In genomic region chr19:12464674-12465073, GRCm38 (mm10) we compare ENCODE assay signal across 23 mouse cellular contexts. TPM values are rescaled to one million over a fixed set of nuclear protein-coding genes. Genes with fewer than 3 reads are reported as not detected.
DNase-seq lines count a peak whose midpoint lies in the region; ATAC-seq and TF ChIP-seq lines count a peak whose summit lies in the region.
"Had no signal": no experiment of that assay in that cellular context is flagged by ENCODE, and none has a peak within 500 bp of the region (broad histone marks: within the 10 kb centered on the region; RNA-seq: fewer than 3 reads in every experiment).

No protein-coding gene starts in this region.

- no peak overlapping the region for H3K27ac ChIP-seq in liver, adult 2 months (replicated peaks; ENCODE audit: insufficient read depth, low read depth, low read length)
- H3K27ac ChIP-seq in CH12.LX (ENCODE audit: insufficient read depth, low read depth) = peak overlapping the region; percentile 84
- peak overlapping the region; percentile 95 for H3K27ac ChIP-seq in lung, embryonic 16.5 days (ENCODE audit: low read length)
- H3K27ac ChIP-seq: hindbrain, embryonic 14.5 days; left cerebral cortex, adult 2 months; limb, embryonic 12.5 days had no signal

- no peaks in the 10 kb centered on the region for H3K27me3 ChIP-seq in liver, adult 2 months (ENCODE audit: control insufficient read depth, insufficient read depth, low read length)
- H3K27me3 ChIP-seq in CH12.LX (replicated peaks) = no peaks in the 10 kb centered on the region
- H3K27me3 ChIP-seq in lung, embryonic 16.5 days (ENCODE audit: control insufficient read depth, insufficient read depth, low read depth, low read length) = no peaks in the 10 kb centered on the region
- H3K27me3 ChIP-seq: limb, embryonic 12.5 days had no signal

- no peak overlapping the region for H3K4me3 ChIP-seq in liver, adult 2 months (ENCODE audit: insufficient read depth, low read depth, low read length)
- H3K4me3 ChIP-seq in CH12.LX (replicated peaks in 1 of 3; ENCODE audit: low read depth in 2 of 3, low read length in 2 of 3, poor library complexity in 1 of 3) = peak overlapping the region; percentile 74 to 99 (median 92)
- H3K4me3 ChIP-seq in lung, embryonic 16.5 days (ENCODE audit: low read length) = no peak overlapping the region
- H3K4me3 ChIP-seq: left cerebral cortex, adult 2 months; limb, embryonic 12.5 days had no signal

- TF ChIP-seq CTCF in liver, adult 2 months (IDR thresholded peaks at IDR 0.05; ENCODE audit: low read depth, low read length) = no peak
- TF ChIP-seq CTCF in CH12.LX (conservative IDR thresholded peaks at IDR 0.05 in 1 of 2, IDR thresholded peaks at IDR 0.05 in 1 of 2; ENCODE audit: low read depth in 2 of 2, low read length in 2 of 2) = no peak

- no peak for TF ChIP-seq POLR2A in liver, adult 2 months (IDR thresholded peaks at IDR 0.05; ENCODE audit: extremely low read depth, insufficient read depth, low read length)
- TF ChIP-seq POLR2A in CH12.LX (IDR thresholded peaks at IDR 0.05; ENCODE audit: low read depth, low read length) = no peak

- H3K36me3 ChIP-seq in liver, adult 2 months (ENCODE audit: control insufficient read depth, insufficient read depth, low read length) = no peaks in the 10 kb centered on the region
- H3K36me3 ChIP-seq in CH12.LX (replicated peaks in 1 of 2; ENCODE audit: control insufficient read depth in 1 of 2, insufficient read depth in 1 of 2, low read length in 1 of 2) = peaks cover 14 to 66% of the 10 kb centered on the region in 2 experiments
- H3K36me3 ChIP-seq in lung, embryonic 16.5 days (ENCODE audit: control insufficient read depth, insufficient read depth, low read length) = peaks cover 14% of the 10 kb centered on the region
- H3K36me3 ChIP-seq: limb, embryonic 12.5 days had no signal

- H3K4me1 ChIP-seq in liver, adult 2 months (ENCODE audit: control insufficient read depth, insufficient read depth, low read length) = peaks cover 7% of the 10 kb centered on the region; the same call in 1 of the 2 replicates
- H3K4me1 ChIP-seq in CH12.LX (ENCODE audit: control insufficient read depth in 1 of 2, insufficient read depth in 2 of 2) = peaks cover 9 to 35% of the 10 kb centered on the region in 2 experiments
- H3K4me1 ChIP-seq in lung, embryonic 16.5 days (replicated peaks; ENCODE audit: control insufficient read depth, insufficient read depth, low read length) = peaks cover 7% of the 10 kb centered on the region; the same call in 1 of the 2 replicates
- H3K4me1 ChIP-seq: limb, embryonic 12.5 days had no signal

- no peak for TF ChIP-seq EP300 in CH12.LX (IDR thresholded peaks at IDR 0.05; ENCODE audit: low read length)

- peak; percentile 47 for ATAC-seq in lung, embryonic 16.5 days (ENCODE audit: low read depth)
- ATAC-seq in erythroblast, adult 5-6 weeks (replicated peaks; ENCODE audit: low FRiP score, poor library complexity, severe bottlenecking) = no peak
- ATAC-seq: activated CD4-positive, CD25-positive, alpha-beta regulatory T cell, adult 4 months; intestine, postnatal 0 days had no signal

- dilution Hi-C loops in CH12.LX (cut with MboI; ENCODE audit: extremely low pct_ligation_motif_present, extremely low pct_unique_long_range_greater_than_20kb, low sequenced_read_pairs) = no loop called here

- H3K9me3 ChIP-seq in CH12.LX (replicated peaks; ENCODE audit: low read length) = no peaks in the 10 kb centered on the region
- no peaks in the 10 kb centered on the region for H3K9me3 ChIP-seq in lung, embryonic 16.5 days (ENCODE audit: control insufficient read depth, low read length)
- H3K9me3 ChIP-seq: limb, embryonic 12.5 days had no signal

- peak overlapping the region; percentile 87; the same call in 1 of the 2 replicates for H3K4me2 ChIP-seq in CH12.LX (ENCODE audit: insufficient read depth, low read depth, poor library complexity, severe bottlenecking)
- no peak overlapping the region for H3K4me2 ChIP-seq in lung, embryonic 16.5 days (ENCODE audit: low read depth, low read length)
- H3K4me2 ChIP-seq: hindbrain, embryonic 14.5 days; limb, embryonic 12.5 days had no signal

- in situ Hi-C loops in CH12.LX (cut with MboI; ENCODE audit: low pct_ligation_motif_present, low pct_unique_long_range_greater_than_20kb, low sequenced_read_pairs) = loop anchor here (5.0 kb wide), 1 partner anchor 38 kb away; the partner anchor contains the start of gene Dtx4

- H3K79me2 ChIP-seq in liver, adult 2 months (ENCODE audit: control insufficient read depth, insufficient read depth, low read length) = no peaks in the 10 kb centered on the region
- peaks cover 50% of the 10 kb centered on the region for H3K79me2 ChIP-seq in CH12.LX (replicated peaks; ENCODE audit: control insufficient read depth, extremely low read depth, insufficient read depth, poor library complexity, severe bottlenecking)

- peak; percentile 83 for DNase-seq in liver, adult 2 months (ENCODE audit: extremely low read depth, low read depth, low spot score)
- no peak for DNase-seq in liver
- peak; percentile 54 for DNase-seq in 3T3-L1 (ENCODE audit: low read depth, low spot score)
- no peak for DNase-seq in CH12.LX (ENCODE audit: extremely low read depth)
- DNase-seq in c-Kit-positive CD71-positive TER-119-positive erythroid progenitor cells, embryonic 14.5 days (ENCODE audit: low spot score) = no peak
- no peak for DNase-seq in adrenal gland, adult 8-10 months
- DNase-seq: adrenal gland, postnatal 36 days; cerebellum, adult 11 months; cerebellum, postnatal 25 days; gastrocnemius, postnatal 36 days; retina, postnatal 1 day; thymus, postnatal 4 days had no signal

- no peak overlapping the region; the same call in 1 of the 2 replicates for H3K9ac ChIP-seq in liver, adult 2 months (ENCODE audit: low read depth, low read length)
- peak overlapping the region; percentile 88 for H3K9ac ChIP-seq in CH12.LX (ENCODE audit: insufficient read depth, low read depth)
- no peak overlapping the region for H3K9ac ChIP-seq in lung, embryonic 16.5 days (ENCODE audit: low read length)
- H3K9ac ChIP-seq: hindbrain, embryonic 14.5 days; limb, embryonic 12.5 days had no signal

- 33% methylated on average over 4 of the region's 4 CpGs for WGBS in liver, adult 2 months
- 54% methylated on average over 4 of the region's 4 CpGs for WGBS in lung, embryonic 16.5 days

- no peak for TF ChIP-seq RAD21 in CH12.LX (IDR thresholded peaks at IDR 0.05; ENCODE audit: low read depth, low read length)

TF ChIP-seq in CH12.LX, 34 proteins besides CTCF, POLR2A, EP300 and RAD21:
- TF ChIP-seq CHD1 (IDR thresholded peaks at IDR 0.05; ENCODE audit: low read depth, low read length) = no peak
- TF ChIP-seq SMC3 (IDR thresholded peaks at IDR 0.05; ENCODE audit: low read depth, low read length) = no peak
- TF ChIP-seq POLR2AphosphoS2 (IDR thresholded peaks at IDR 0.05; ENCODE audit: low read depth, low read length) = peak; percentile 22; the same call in 1 of the 2 replicates
- TF ChIP-seq JUND (conservative IDR thresholded peaks at IDR 0.05; ENCODE audit: low read depth, low read length) = no peak
- TF ChIP-seq MAX (IDR thresholded peaks at IDR 0.05; ENCODE audit: low read length) = no peak

RNA-seq across cellular contexts. Expression of gene Mpeg1, which starts 4.1 kb away (rescaled TPM):
- total RNA-seq in liver, adult 2 months (2014; rRNA removed) = 27.1 and 30.9 TPM in 2 replicates
- polyA plus RNA-seq in liver, adult 2 months (2012; rRNA removed) = 6.1 and 7.4 TPM in 2 replicates
- 43.8 and 53.6 TPM in 2 replicates for total RNA-seq in CH12.LX (2012; rRNA removed)
- total RNA-seq in CH12.LX (2014; rRNA removed) = 67.0 and 68.0 TPM in 2 replicates
- 241 and 270 TPM in 2 replicates for polyA plus RNA-seq in CH12.LX (2012; ENCODE audit: insufficient read length, low read depth)
- 0.79 and 0.88 TPM in 2 replicates for polyA plus RNA-seq in lung, embryonic 16.5 days (2015; fragmentation: Nextera tagmentation; extraction: Ambion mirVana)
- total RNA-seq in erythroblast, adult 5-6 weeks (2015; ENCODE audit: low replicate concordance) = 92.8 and 101 TPM in 2 replicates
- 46.2 and 49.6 TPM in 2 replicates for total RNA-seq in erythroblast, adult 5-6 weeks (2017; ENCODE audit: low replicate concordance)
- 10 to 100 TPM; 29.9 to 72.1 (median 53.2) TPM for total RNA-seq in adrenal gland, adult 8-10 months (2022)

RNA-seq across cellular contexts. Expression of gene Dtx4, which starts 36.6 kb away (rescaled TPM):
- 1.8 and 3.8 TPM in 2 replicates for total RNA-seq in liver, adult 2 months (2014; rRNA removed)
- polyA plus RNA-seq in liver, adult 2 months (2012; rRNA removed) = 6.5 and 7.2 TPM in 2 replicates
- total RNA-seq in CH12.LX (2012; rRNA removed) (19.2 and 21.2 TPM in 2 replicates), CH12.LX (2014; rRNA removed) (15.6 and 16.4 TPM in 2 replicates)
- polyA plus RNA-seq in CH12.LX (2012; ENCODE audit: insufficient read length, low read depth) = 28.7 and 30.5 TPM in 2 replicates
- polyA plus RNA-seq in lung, embryonic 16.5 days (2015; fragmentation: Nextera tagmentation; extraction: Ambion mirVana) = 16.0 and 16.5 TPM in 2 replicates
- total RNA-seq in erythroblast, adult 5-6 weeks (2015; ENCODE audit: low replicate concordance) = 8.3 and 8.6 TPM in 2 replicates
- total RNA-seq in erythroblast, adult 5-6 weeks (2017; ENCODE audit: low replicate concordance) = 4.2 and 6.0 TPM in 2 replicates
- 10 to 100 TPM; 12.6 to 26.3 (median 19.7) TPM for total RNA-seq in adrenal gland, adult 8-10 months (2022)

RNA-seq across cellular contexts. Expression of gene Pfpl, which starts 37.0 kb away (rescaled TPM):
- not detected in 2 replicates for total RNA-seq in liver, adult 2 months (2014; rRNA removed)
- not detected in 2 replicates for polyA plus RNA-seq in liver, adult 2 months (2012; rRNA removed)
- total RNA-seq in CH12.LX (2012; rRNA removed) (not detected in 2 replicates), CH12.LX (2014; rRNA removed) (not detected in 2 replicates)
- polyA plus RNA-seq in CH12.LX (2012; ENCODE audit: insufficient read length, low read depth) = not detected in 2 replicates
- not detected in 2 replicates for polyA plus RNA-seq in lung, embryonic 16.5 days (2015; fragmentation: Nextera tagmentation; extraction: Ambion mirVana)
- total RNA-seq in erythroblast, adult 5-6 weeks (2015; ENCODE audit: low replicate concordance) = not detected in 2 replicates
- total RNA-seq in erythroblast, adult 5-6 weeks (2017; ENCODE audit: low replicate concordance) = not detected in 2 replicates
- total RNA-seq in adrenal gland, adult 8-10 months (2022) = not detected
- total RNA-seq: adrenal gland, postnatal 36 days; gastrocnemius, postnatal 36 days; left cerebral cortex, adult 2 months; neutrophil, adult 5-6 weeks had no signal
- polyA plus RNA-seq: heart, embryonic 14.5 days; hindbrain, embryonic 14.5 days; intestine, postnatal 0 days; large intestine, adult 2 months; limb, embryonic 12.5 days had no signal

RNA-seq across cellular contexts. Expression of gene Olfr1441, which starts 47.4 kb away (rescaled TPM):
- not detected in 2 replicates for total RNA-seq in liver, adult 2 months (2014; rRNA removed)
- not detected in 2 replicates for polyA plus RNA-seq in liver, adult 2 months (2012; rRNA removed)
- total RNA-seq in CH12.LX (2012; rRNA removed) (0.13 TPM in 1 of 2 replicates, not detected in the other), CH12.LX (2014; rRNA removed) (not detected in 2 replicates)
- polyA plus RNA-seq in CH12.LX (2012; ENCODE audit: insufficient read length, low read depth) = not detected in 2 replicates
- polyA plus RNA-seq in lung, embryonic 16.5 days (2015; fragmentation: Nextera tagmentation; extraction: Ambion mirVana) = not detected in 2 replicates
- total RNA-seq in erythroblast, adult 5-6 weeks (2015; ENCODE audit: low replicate concordance) = not detected in 2 replicates
- not detected in 2 replicates for total RNA-seq in erythroblast, adult 5-6 weeks (2017; ENCODE audit: low replicate concordance)
- not detected for total RNA-seq in adrenal gland, adult 8-10 months (2022)
- total RNA-seq: adrenal gland, postnatal 36 days; gastrocnemius, postnatal 36 days; left cerebral cortex, adult 2 months; neutrophil, adult 5-6 weeks had no signal
- polyA plus RNA-seq: activated CD4-positive, CD25-positive, alpha-beta regulatory T cell, adult 4 months; heart, embryonic 14.5 days; hindbrain, embryonic 14.5 days; intestine, postnatal 0 days; large intestine, adult 2 months; limb, embryonic 12.5 days; testis, adult 2 months had no signal

Comparison
In these comparisons a context has a peak if more than half of its experiments do, and no peak if none do; other contexts are left out.
1. DNase-seq: peak in liver, adult 2 months (single experiment) and 3T3-L1 (single experiment); none in liver (single experiment), CH12.LX (single experiment), c-Kit-positive CD71-positive TER-119-positive erythroid progenitor cells, embryonic 14.5 days (single experiment) and adrenal gland, adult 8-10 months (single experiment).
2. H3K4me3 ChIP-seq: peak in CH12.LX (3 of 3); none in liver, adult 2 months (single experiment) and lung, embryonic 16.5 days (single experiment).